Mouse (Mus musculus): ENCODE results near the gene Rasgrp1.

DNA sequence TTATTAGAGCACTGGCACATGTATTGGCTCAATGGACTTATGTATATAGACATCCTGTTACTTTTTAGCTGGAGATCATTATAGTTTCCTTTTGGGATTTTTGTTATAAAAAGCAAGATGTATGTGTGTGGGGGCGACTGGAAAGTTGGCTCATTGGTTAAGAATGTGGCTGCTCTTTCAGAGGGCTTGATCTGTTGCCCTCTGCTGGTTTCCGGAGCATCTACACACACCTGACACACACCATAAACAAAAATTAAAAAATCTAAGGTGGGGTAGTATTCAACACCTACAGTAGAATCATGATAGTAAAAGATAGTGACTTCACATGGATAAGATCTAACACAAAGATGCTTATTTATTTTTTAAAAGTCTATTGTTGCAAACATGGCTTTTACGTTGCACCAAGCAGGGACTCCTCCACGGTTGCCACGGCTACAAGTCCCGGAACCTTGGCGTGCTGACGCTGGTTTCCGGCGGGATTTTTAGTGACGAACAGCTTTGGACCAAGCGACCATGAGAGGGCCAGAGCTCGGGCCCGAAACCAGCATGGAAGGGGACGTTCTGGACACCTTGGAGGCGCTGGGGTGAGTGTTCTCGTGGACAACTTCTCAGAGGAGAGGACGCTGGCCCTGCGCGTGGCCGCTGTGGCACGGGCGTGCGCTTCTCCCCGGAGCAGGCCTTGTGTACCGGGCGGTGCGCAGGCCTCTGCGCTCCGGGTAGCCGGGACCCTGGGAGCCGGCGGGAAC, 93.4 kb downstream of the Rasgrp1 start, which contains the start of gene Fam98b:
- TF ChIP-seq GATA1 (IDR thresholded peaks at IDR 0.05; ENCODE audit: low read length), result no peak
- no peak for TF ChIP-seq TAL1 (IDR thresholded peaks at IDR 0.05; ENCODE audit: low read length)

All from erythroblast, embryonic 14.5 days (primary cell).